Mouse (Mus musculus) MEL (cell line): ENCODE data around the gene Ocrl. TPM values are rescaled to one million over a fixed set of nuclear protein-coding genes. Genes with fewer than 3 reads are reported as not detected.

Experiments used
- DNase-seq: peaks from one replicate; pipeline ENCODE4 v3.0.0; 2011; ENCODE audit warnings: low read depth, low spot score
- H3K27ac ChIP-seq: 2 replicates; pipeline ENCODE4 v1.5.1; 2012; ENCODE audit warnings: low read depth, mild to moderate bottlenecking, control low read depth, low read length, moderate library complexity; ENCODE audit not compliant: control insufficient read depth
- H3K27me3 ChIP-seq, 2 experiments: fragments of 150-350 bp in 1 of 2; sonication (generic) in 1 of 2; 2 replicates each; pipeline ENCODE4 v1.6.1; 2012; ENCODE audit warnings: low read length in 2 of 2, mild to moderate bottlenecking in 2 of 2, improper control_type of control experiment in 1 of 2, moderate library complexity in 1 of 2; ENCODE audit not compliant: insufficient read depth in 2 of 2, control insufficient read depth in 1 of 2
- H3K36me3 ChIP-seq, 2 experiments: 2 replicates each; pipeline ENCODE4 v1.6.1; 2012 to 2014; ENCODE audit warnings: low read length in 2 of 2, improper control_type of control experiment in 1 of 2, inconsistent platforms in 1 of 2, mild to moderate bottlenecking in 1 of 2; ENCODE audit not compliant: insufficient read depth in 2 of 2, control insufficient read depth in 1 of 2
- H3K4me1 ChIP-seq, 2 experiments: fragments of 150-350 bp in 1 of 2; sonication (generic) in 1 of 2; 2 replicates each; pipeline ENCODE4 v1.6.1; 2012; ENCODE audit warnings: low read length in 2 of 2, improper control_type of control experiment in 1 of 2, mild to moderate bottlenecking in 1 of 2; ENCODE audit not compliant: insufficient read depth in 2 of 2, control insufficient read depth in 1 of 2
- H3K4me3 ChIP-seq, 2 experiments: fragments of 150-350 bp in 1 of 2; sonication (generic) in 1 of 2; 2 replicates each; pipeline ENCODE4 v1.5.1; 2012; ENCODE audit warnings: low read depth in 2 of 2, low read length in 2 of 2, mild to moderate bottlenecking in 2 of 2, moderate library complexity in 2 of 2, control low read depth in 1 of 2, improper control_type of control experiment in 1 of 2; ENCODE audit not compliant: control insufficient read depth in 1 of 2, insufficient read depth in 1 of 2
- H3K79me2 ChIP-seq: 2 replicates; pipeline ENCODE4 v1.6.1; 2012; ENCODE audit warnings: mild to moderate bottlenecking, low read length, moderate library complexity; ENCODE audit not compliant: control insufficient read depth, poor library complexity, insufficient read depth
- H3K9ac ChIP-seq: 2 replicates; pipeline ENCODE4 v1.6.1; 2012; ENCODE audit warnings: low read depth, mild to moderate bottlenecking, control low read depth, low read length, moderate library complexity; ENCODE audit not compliant: control insufficient read depth, poor library complexity, severe bottlenecking
- H3K9me3 ChIP-seq: fragments of 150-350 bp; sonication (generic); replicated peaks from 2 replicates; pipeline ENCODE4 v1.6.1; 2012; ENCODE audit warnings: mild to moderate bottlenecking, low read length, improper control_type of control experiment, moderate library complexity; ENCODE audit not compliant: insufficient read depth
- CTCF ChIP-seq, 3 experiments: IDR thresholded peaks in 2 of 3; conservative IDR thresholded peaks in 1 of 3; 2 replicates each; pipeline ENCODE4 v1.5.1; 2011 to 2012; ENCODE audit warnings: low read length in 3 of 3, low read depth in 2 of 3, mild to moderate bottlenecking in 2 of 3, improper control_type of control experiment in 1 of 3, inconsistent platforms in 1 of 3, mixed read lengths in 1 of 3, moderate library complexity in 1 of 3; ENCODE audit not compliant: control insufficient read depth in 1 of 3, insufficient read depth in 1 of 3, poor library complexity in 1 of 3, severe bottlenecking in 1 of 3
- GATA1 ChIP-seq: IDR thresholded peaks from 2 replicates; pipeline ENCODE4 v1.6.1; 2011; ENCODE audit warnings: low read depth, low read length, improper control_type of control experiment
- JUND ChIP-seq: IDR thresholded peaks from 2 replicates; pipeline ENCODE4 v1.6.1; 2011; ENCODE audit warnings: low read depth, mild to moderate bottlenecking, improper control_type of control experiment, low read length
- KAT2A ChIP-seq: conservative IDR thresholded peaks from 2 replicates; pipeline ENCODE4 v1.6.1; 2012; ENCODE audit warnings: low read depth, low read length, improper control_type of control experiment, inconsistent platforms
- MAFK ChIP-seq: IDR thresholded peaks from 2 replicates; pipeline ENCODE4 v1.6.1; 2011; ENCODE audit warnings: low read depth, mild to moderate bottlenecking, low read length, improper control_type of control experiment, borderline replicate concordance
- MAX ChIP-seq: IDR thresholded peaks from 2 replicates; pipeline ENCODE4 v1.6.1; 2011; ENCODE audit warnings: low read length, improper control_type of control experiment
- MAZ ChIP-seq: IDR thresholded peaks from 2 replicates; pipeline ENCODE4 v1.6.1; 2012; ENCODE audit warnings: low read depth, mild to moderate bottlenecking, inconsistent platforms, low read length, improper control_type of control experiment
- MXI1 ChIP-seq: IDR thresholded peaks from 2 replicates; pipeline ENCODE4 v1.6.1; 2011; ENCODE audit warnings: mild to moderate bottlenecking, low read depth, low read length, improper control_type of control experiment
- MYC ChIP-seq: IDR thresholded peaks from 2 replicates; pipeline ENCODE4 v1.6.1; 2011; ENCODE audit warnings: low read depth, mild to moderate bottlenecking, low read length, improper control_type of control experiment, moderate library complexity
- NRF1 ChIP-seq: IDR thresholded peaks from 2 replicates; pipeline ENCODE4 v1.6.1; 2014; ENCODE audit warnings: low read depth, mild to moderate bottlenecking, inconsistent platforms, low read length, improper control_type of control experiment, moderate library complexity; ENCODE audit not compliant: poor library complexity, insufficient read depth, severe bottlenecking
- POLR2A ChIP-seq, 2 experiments: IDR thresholded peaks; 2 replicates each; pipeline ENCODE4 v1.6.1; 2011 to 2012; ENCODE audit warnings: low read length in 2 of 2, mild to moderate bottlenecking in 2 of 2, control low read depth in 1 of 2, improper control_type of control experiment in 1 of 2, low read depth in 1 of 2, moderate library complexity in 1 of 2; ENCODE audit not compliant: control insufficient read depth in 1 of 2, insufficient read depth in 1 of 2, poor library complexity in 1 of 2
- TAL1 ChIP-seq: IDR thresholded peaks from 2 replicates; pipeline ENCODE4 v1.6.1; 2012; ENCODE audit warnings: mild to moderate bottlenecking, inconsistent platforms, low read length, moderate library complexity, mixed read lengths
- TCF12 ChIP-seq: IDR thresholded peaks from 2 replicates; pipeline ENCODE4 v1.6.1; 2014; ENCODE audit warnings: low read depth, mild to moderate bottlenecking, inconsistent platforms, low read length, improper control_type of control experiment, moderate library complexity
- USF2 ChIP-seq, 2 experiments: IDR thresholded peaks; 2 replicates each; pipeline ENCODE4 v1.6.1; 2011 to 2012; ENCODE audit warnings: improper control_type of control experiment in 2 of 2, low read length in 2 of 2, borderline replicate concordance in 1 of 2, inconsistent platforms in 1 of 2, low read depth in 1 of 2, mild to moderate bottlenecking in 1 of 2; ENCODE audit not compliant: insufficient read depth in 1 of 2
- ZKSCAN1 ChIP-seq: IDR thresholded peaks from 2 replicates; pipeline ENCODE4 v1.6.1; 2012; ENCODE audit warnings: low read depth, mild to moderate bottlenecking, inconsistent platforms, low read length, improper control_type of control experiment, moderate library complexity
- ZMIZ1 ChIP-seq: IDR thresholded peaks from 2 replicates; pipeline ENCODE4 v1.6.1; 2012; ENCODE audit warnings: low read depth, mild to moderate bottlenecking, inconsistent platforms, low read length, improper control_type of control experiment, moderate library complexity
- polyA plus RNA-seq, 2 experiments: library from polyadenylated mRNA; stranded (reverse) in 1 of 2; unstranded in 1 of 2; fragments of >175 nt in 1 of 2; fragments of >200 nt in 1 of 2; gene quantifications; 2 replicates each; pipeline versions ENCODE4 v1.2.1 to v1.2.4; 2012; ENCODE audit warnings: low replicate concordance in 2 of 2, low read depth in 1 of 2; ENCODE audit not compliant: insufficient read length in 2 of 2, insufficient read depth in 1 of 2, missing spikeins in 1 of 2
- total RNA-seq: library from RNA; depleted of rRNA; stranded (reverse); fragments of 300-350 nt; gene quantifications from 2 replicates; pipeline ENCODE4 v1.2.3, GENCODE M21; 2012

Ocrl gene
- total and polyA plus RNA-seq, 3 experiments, result 6.4 to 22.2 TPM; not detected in 1

DNA sequence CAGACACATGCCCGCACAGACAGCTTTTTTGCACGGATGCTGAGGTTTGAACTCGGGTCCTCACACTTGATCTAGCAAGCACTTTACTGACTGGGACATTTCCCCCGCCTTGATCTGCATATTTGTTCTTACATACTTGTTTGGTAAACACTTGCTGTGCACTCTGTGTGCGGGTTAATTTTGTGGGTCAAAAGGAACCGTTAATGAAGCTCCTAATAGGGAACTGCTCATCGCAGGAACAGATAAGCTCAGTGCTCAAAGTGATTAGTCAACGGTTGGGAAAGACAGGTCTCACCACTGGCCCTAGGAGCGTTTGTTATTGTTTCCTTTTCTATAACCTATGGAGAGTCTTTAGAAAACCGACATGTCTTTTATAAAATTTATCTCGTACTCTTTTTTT is 22.2 kb downstream of the Ocrl start (continued):
- TF ChIP-seq MAFK, result no peak

DNA sequence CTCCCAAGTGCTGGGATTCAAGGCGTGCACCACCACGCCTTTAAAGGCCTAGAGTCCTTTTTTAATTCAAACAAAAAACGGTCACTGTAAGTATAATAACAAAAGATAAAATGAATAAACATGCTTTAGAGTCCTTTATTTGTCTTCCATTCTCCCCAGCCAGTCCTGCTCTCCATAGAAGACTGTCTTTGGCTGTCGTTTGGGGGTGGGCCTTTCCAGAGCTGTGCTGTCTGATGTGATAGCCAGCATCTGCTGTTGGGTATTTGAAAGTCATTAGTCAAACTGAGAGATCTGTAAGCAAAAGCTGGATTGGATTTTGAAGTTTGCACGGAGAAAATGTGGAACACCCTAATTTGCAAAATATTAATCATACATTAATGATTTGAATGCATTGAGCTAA is 24.7 kb downstream of the Ocrl start:
- no peak for DNase-seq
- TF ChIP-seq MAX, result no peak
- TF ChIP-seq CTCF (IDR thresholded peaks at IDR 0.05 in 2 of 3, conservative IDR thresholded peaks at IDR 0.05 in 1 of 3; ENCODE audit: control insufficient read depth in 1 of 3, insufficient read depth in 1 of 3, low read depth in 2 of 3, low read length in 3 of 3, poor library complexity in 1 of 3, severe bottlenecking in 1 of 3), result no peak
- TF ChIP-seq USF2 (IDR thresholded peaks at IDR 0.05; ENCODE audit: borderline replicate concordance in 1 of 2, insufficient read depth in 1 of 2, low read depth in 1 of 2, low read length in 2 of 2), result no peak
- no peak for TF ChIP-seq ZKSCAN1
- TF ChIP-seq GATA1, result no peak
- TF ChIP-seq MYC, result no peak
- TF ChIP-seq ZMIZ1, result no peak
- peaks cover 0 to 7% of the 10 kb centered on the region in 2 experiments; a peak in 1 of 4 replicates for H3K4me1 ChIP-seq
- H3K79me2 ChIP-seq, result no peaks in the 10 kb centered on the region
- no peaks in the 10 kb centered on the region for H3K27me3 ChIP-seq
- H3K4me3 ChIP-seq, result no peak overlapping the region
- H3K9me3 ChIP-seq, result no peaks in the 10 kb centered on the region
- H3K36me3 ChIP-seq, result peaks cover 14 to 21% of the 10 kb centered on the region in 2 experiments
- H3K9ac ChIP-seq, result no peak overlapping the region
- no peak overlapping the region for H3K27ac ChIP-seq

- H3K4me1 ChIP-seq, result peaks cover 0 to 7% of the 10 kb centered on the region in 2 experiments; a peak in 1 of 4 replicates
- no peak overlapping the region for H3K27ac ChIP-seq
- H3K27me3 ChIP-seq, result no peaks in the 10 kb centered on the region
- TF ChIP-seq MAZ (no peak), NRF1 (no peak), TCF12 (no peak), POLR2A (IDR thresholded peaks at IDR 0.05; ENCODE audit: control insufficient read depth in 1 of 2, insufficient read depth in 1 of 2, low read depth in 1 of 2, low read length in 2 of 2, poor library complexity in 1 of 2) (no peak), ZKSCAN1 (no peak), GATA1 (no peak), JUND (no peak), USF2 (IDR thresholded peaks at IDR 0.05; ENCODE audit: borderline replicate concordance in 1 of 2, insufficient read depth in 1 of 2, low read depth in 1 of 2, low read length in 2 of 2) (no peak), CTCF (IDR thresholded peaks at IDR 0.05 in 2 of 3, conservative IDR thresholded peaks at IDR 0.05 in 1 of 3; ENCODE audit: control insufficient read depth in 1 of 3, insufficient read depth in 1 of 3, low read depth in 2 of 3, low read length in 3 of 3, poor library complexity in 1 of 3, severe bottlenecking in 1 of 3) (no peak), TAL1 (no peak), MAX (no peak), MXI1 (no peak), KAT2A (no peak)
- peaks cover 13 to 21% of the 10 kb centered on the region in 2 experiments for H3K36me3 ChIP-seq
- H3K4me3 ChIP-seq, result no peak overlapping the region
- H3K79me2 ChIP-seq, result no peaks in the 10 kb centered on the region
- no peak overlapping the region for H3K9ac ChIP-seq
- DNase-seq, result peak; percentile 34
- no peaks in the 10 kb centered on the region for H3K9me3 ChIP-seq
These were observed 25.6 kb downstream of the Ocrl start for GRCm38 (mm10) chrX:47937740-47938139.
